Mouse (Mus musculus): ENCODE measurements around the gene Efcc1.

The Efcc1 gene

GRCm38 (mm10) chr6:87778294-87779173, 47.9 kb downstream of the Efcc1 start:
- no peak for DNase-seq (ENCODE audit: low spot score)

DNA sequence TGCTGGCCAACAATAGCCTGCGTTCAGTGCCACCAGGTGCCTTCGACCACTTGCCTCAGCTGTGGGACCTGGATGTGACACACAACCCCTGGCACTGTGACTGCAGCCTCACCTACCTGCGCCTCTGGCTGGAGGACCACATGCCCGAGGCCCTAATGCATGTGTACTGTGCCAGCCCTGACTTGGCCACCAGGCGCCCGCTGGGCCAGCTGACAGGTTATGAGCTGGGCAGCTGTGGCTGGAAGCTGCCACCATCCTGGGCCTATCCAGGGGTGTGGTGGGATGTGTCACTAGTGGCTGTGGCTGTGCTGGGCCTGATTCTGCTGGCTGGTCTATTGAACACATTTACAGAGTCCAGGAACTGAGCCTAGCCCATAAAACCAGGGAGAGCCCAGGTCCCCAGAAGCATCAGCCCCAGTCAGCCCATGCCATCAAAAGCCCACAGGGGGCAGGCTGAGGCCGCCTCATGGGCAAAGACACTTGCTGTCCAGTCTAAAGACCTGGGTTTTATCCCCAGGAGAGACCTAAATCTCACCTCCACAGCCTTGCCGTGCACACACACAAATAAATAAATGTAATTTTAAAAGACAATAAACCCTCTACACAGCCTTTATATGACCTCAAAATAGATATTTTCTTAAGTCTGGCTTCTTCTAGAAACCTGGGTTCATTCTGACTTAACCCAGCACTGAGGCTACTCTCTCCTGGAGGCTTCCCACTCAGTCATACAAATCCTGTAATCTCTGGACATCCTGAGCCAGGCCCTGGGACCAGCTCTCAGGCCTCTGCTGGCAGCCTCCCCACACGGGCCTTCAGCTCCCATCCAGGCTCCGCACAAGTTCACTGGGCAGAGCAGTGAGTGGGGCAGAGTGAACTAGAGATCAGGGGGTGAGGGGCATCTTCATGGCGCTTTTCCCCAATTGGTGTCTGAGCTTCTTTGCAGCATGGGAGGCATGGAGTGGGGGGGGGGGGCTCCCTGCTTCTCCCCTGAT, 48.8 kb downstream of the Efcc1 start:
- no peak for DNase-seq (ENCODE audit: low spot score)

- no peak for DNase-seq (ENCODE audit: low spot score)
Measured at GRCm38 (mm10) chr6:87780546-87781301, 50.1 kb downstream of the Efcc1 start.

DNA sequence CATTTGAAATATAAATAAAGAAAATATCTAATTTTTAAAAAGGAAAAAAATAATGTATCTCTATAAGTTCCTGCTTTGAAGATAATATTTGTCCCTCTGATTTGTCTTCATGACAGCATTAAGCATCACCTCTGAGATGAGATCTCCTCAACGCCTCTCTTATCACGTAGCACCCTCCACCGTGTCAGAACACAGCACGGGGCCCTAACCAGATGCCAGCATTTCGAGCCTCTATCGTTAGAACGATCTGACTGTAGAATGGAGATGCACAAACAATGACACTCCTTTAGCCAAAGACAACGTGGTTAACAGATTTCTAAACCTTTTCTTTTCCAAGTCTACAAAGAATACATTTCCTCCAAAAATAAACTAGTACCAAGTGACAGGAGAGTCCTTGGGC, 53.4 kb downstream of the Efcc1 start:
- DNase-seq (ENCODE audit: low spot score) = no peak

DNA sequence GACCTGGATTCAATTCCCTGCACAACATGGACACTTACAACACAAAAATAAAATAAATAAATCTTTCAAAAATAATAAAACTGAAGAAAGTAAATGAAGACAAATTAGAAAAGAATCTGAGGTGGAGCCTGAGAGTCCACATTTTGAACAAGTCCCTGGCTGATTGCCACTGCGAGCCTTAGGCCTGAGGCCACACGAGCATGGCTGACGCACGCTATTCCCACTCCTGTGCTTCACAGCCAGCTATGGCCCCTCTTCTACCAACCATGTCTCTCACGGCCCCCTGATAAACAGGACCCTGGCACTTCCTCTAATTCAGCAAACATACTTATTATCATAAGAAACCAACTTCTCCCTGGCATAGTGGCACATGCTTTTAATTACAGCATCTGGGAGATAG, 56.0 kb downstream of the Efcc1 start:
- no peak for DNase-seq (ENCODE audit: low spot score)

GRCm38 (mm10) chr6:87787108-87787890, 56.6 kb downstream of the Efcc1 start:
- DNase-seq (ENCODE audit: low spot score) = no peak

GRCm38 (mm10) chr6:87788266-87788895, 57.7 kb downstream of the Efcc1 start:
- DNase-seq (ENCODE audit: low spot score) = no peak

DNA sequence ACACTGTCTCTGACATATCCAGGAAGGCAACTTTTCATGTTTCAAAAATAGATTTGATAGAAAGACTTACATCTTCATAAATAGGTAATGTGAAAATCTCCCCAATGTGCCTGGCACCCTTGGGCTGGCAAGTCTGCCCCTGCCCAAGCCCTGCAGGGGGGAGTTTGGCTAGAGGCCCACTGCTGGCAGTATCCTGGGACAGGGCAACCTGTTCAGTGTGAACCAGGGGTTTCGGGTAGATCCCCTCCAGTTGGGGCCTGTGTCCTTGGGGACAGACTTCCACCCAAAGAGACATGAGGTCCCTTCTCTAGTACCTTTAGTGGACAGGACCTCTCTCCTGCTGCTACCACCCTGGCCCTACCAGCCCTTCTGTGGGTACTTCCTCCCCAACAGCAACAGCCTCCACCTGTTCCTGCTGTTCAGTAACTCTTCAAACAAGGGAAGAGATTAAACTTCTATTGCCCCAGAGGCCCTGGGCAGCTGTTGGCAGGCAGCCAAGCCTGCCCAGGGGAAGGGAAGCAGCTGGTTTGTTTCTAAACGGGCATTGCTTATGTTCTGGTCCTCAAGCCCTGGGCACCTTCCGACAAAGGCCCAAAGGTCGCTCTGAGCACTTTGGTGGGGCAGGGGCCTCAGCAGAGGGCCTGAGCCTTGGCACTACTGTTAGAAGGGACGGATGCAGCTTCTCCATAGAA, 58.4 kb downstream of the Efcc1 start:
- peak; percentile 62 for DNase-seq (ENCODE audit: low spot score)

DNA sequence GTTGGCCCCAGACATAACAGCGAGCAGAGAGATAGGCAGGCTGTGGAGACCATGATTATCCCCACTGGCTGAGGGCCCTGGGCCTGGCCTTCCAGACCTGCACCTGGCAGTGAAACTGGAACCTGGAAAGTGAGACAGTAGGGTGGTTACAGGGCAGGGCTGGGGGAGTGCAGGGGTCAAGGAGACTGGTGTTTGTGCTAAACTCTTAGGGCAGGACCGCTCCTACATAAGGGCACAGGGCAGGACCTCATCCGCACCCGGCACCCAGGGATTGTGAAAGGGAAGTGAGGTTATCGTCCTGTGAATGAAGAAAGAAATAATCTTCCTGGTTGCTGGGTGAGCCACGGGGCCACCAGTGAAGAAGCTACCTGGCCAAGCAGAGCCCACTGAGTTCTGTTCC, 59.1 kb downstream of the Efcc1 start:
- no peak for DNase-seq (ENCODE audit: low spot score)

- no peak for DNase-seq (ENCODE audit: low spot score)
Measured at GRCm38 (mm10) chr6:87790779-87791480, 60.3 kb downstream of the Efcc1 start.

GRCm38 (mm10) chr6:87791826-87792225, 61.2 kb downstream of the Efcc1 start:
- no peak for DNase-seq (ENCODE audit: low spot score)

DNA sequence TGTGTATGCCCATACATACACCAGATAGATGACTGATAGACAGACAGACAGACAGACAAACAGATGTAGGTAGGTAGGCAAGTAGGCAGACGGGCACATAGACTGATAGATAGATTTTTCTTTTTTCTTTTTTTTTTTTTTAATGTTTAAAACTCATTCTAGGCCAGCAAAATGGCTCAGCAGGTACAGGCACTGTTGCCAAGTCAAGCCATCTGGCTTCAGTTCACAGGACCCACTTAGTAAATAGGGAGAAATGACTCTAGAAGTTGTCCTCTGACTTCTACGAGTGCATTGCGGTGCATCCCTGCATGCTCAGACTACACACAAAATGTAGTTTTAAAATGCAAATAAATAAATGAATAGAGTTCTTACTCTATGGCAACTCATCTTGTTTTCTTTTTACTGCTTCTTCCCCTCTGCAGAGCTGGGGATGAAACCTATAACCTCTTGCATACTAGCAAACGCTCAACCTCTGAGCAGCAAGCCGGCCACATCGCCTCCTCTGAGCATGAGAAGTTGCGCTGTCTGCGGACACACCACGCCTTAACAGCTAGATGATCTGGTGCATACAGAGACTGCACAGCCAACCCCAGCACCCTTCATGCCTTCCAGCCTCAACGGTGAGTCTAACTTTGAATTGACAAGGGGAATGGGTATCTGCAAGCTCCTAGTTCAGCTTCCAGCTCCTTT, 63.3 kb downstream of the Efcc1 start:
- DNase-seq (ENCODE audit: low spot score) = no peak

GRCm38 (mm10) chr6:87795385-87796150, 64.9 kb downstream of the Efcc1 start:
- DNase-seq (ENCODE audit: low spot score) = no peak

DNA sequence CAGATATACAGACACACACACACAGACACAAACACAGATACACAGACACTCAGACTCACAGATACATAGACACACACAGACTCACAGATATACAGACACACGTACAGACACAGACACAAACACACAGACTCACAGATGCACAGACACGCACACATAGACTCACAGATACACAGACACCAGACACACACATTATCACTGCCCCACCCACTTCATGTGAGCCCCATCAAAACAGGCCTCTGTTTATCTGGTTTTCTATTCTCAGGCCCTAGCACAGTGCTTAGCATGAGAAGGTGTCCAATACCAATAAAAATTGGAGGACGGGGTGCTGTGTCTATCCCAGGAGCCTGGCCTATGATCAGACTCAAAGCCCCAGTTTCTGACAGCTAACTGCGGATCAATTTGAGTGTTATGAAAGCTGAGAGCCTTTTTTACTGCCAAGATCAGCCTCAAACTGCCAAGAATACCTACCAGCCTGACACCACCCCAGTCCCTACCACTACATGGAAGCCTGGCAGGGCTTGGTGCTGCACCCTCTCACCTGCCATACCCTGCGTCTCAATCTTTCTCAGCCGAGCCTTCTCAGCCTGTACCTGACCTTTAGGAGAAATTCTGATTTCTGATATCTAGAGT, 65.7 kb downstream of the Efcc1 start:
- DNase-seq (ENCODE audit: low spot score) = no peak

DNA sequence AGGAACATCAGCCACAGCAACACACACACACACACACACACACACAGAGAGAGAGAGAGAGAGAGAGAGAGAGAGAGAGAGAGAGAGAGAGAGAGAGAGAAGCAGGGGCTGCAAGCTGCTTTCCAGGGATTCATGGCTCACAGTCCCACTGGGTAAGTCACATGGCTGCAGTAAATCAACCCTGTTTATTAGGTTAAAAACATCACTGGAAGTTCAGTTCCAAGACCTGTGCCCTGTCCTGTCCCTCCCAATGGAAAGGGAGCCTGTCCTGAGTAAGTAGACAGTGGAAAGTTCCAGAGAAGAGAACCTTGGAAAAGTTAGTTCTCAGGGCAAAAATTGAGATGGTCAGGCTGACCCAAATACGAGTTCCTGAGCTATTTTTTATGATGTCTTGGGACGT, 66.7 kb downstream of the Efcc1 start:
- no peak for DNase-seq (ENCODE audit: low spot score)

DNA sequence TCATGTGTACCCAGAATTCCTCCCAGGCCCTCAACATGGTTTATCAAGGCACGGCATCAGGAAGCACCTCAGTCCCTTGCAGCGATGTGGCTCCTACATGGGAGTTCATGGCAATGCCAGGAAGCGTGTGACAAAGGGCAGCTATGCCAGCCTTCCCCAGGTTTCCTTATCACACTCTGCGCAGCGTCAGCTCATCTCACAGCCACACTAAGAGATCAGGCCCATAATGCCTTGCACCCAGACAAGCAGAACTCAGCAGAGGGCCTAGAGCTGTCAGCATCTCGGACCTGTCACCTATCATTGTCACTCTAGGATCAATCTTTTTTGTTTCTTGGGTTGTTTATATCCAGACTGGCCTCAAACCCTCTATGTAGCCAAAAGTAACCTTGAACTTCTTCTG, 68.9 kb downstream of the Efcc1 start:
- DNase-seq (ENCODE audit: low spot score) = no peak

DNA sequence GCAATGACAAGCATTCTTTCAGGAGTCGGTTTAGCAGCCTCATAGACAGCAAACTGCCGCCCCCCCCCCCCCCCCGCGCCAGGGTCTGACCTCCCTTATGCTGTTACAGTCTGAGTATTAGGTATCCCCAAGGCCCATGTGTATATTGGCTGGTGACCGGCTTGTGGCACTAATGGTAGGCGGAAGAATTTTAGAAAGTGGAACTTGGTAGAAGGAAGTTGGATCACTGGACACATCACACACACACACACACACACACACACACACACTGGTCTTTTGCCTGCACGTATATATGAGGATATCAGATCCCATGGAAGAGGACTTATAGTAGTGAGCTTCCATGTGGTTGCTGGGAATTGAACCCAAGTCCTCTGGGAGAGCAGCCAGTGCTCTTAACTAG, 71.8 kb downstream of the Efcc1 start:
- DNase-seq (ENCODE audit: low spot score) = no peak

GRCm38 (mm10) chr6:87804036-87804435, 73.4 kb downstream of the Efcc1 start:
- DNase-seq (ENCODE audit: low spot score) = no peak
